Mouse (Mus musculus) embryo, embryonic 10.5 days (tissue): ENCODE measurements around the gene Mmp7.

Experiments
- DNase-seq: peaks from one replicate; pipeline ENCODE4 v3.0.0-alpha.2; 2015; ENCODE audit warnings: low spot score

The Mmp7 gene

DNA sequence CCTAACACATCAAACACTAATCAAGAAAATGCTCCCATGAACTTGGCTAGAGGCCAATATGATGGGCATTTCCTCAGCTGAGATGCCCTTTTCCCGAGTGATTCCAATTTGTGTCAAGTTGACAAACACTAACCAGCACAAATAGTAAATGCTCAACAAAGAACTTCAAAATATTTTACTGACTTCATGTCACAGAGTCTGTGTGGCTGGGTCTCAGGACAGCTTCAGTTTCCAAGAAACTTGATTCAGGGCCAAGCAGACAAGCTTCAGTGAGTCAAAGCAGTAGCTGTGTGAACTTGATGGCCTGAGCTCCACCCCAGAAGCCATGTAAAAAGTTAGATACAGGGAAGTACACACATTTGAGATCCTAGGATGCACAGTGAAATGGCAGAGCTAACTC, 52.3 kb downstream of the Mmp7 start:
- DNase-seq: no peak

DNA sequence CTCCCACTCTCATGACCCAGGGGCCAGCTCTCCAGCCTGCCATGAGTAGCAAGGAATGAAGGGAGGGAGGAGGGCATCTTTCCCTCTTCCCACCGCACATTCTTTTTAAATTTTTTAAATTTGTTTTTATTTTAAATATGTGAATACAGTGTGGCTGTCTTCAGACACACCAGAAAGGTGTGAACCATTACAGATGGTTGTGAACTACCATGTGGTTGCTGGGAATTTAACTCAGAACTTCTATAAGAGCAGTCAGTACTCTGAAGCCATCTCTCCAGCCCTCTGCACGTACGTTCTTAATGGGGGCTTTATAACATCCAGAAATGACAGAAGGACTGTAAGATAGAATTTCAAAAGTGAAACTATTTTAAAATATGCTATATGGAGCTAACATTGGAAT, 57.0 kb downstream of the Mmp7 start:
- DNase-seq: no peak
